Mouse (Mus musculus) liver, adult 2 months (tissue): Measurements from ENCODE around the gene H2afy. TPM values are rescaled to one million over a fixed set of nuclear protein-coding genes. Genes with fewer than 3 reads are reported as not detected.

Experiments
- DNase-seq: peaks from one replicate; pipeline ENCODE4 v3.0.0-alpha.2; 2011; ENCODE audit warnings: low read depth, low spot score; ENCODE audit errors: extremely low read depth
- H3K27ac ChIP-seq: fragments of 200-500 bp; replicated peaks from 2 replicates; pipeline ENCODE4 v1.5.1; 2012; ENCODE audit warnings: low read depth, mild to moderate bottlenecking, control low read depth, inconsistent platforms, low read length; ENCODE audit not compliant: insufficient read depth
- H3K27me3 ChIP-seq: fragments of 200-500 bp; 2 replicates; pipeline ENCODE4 v1.6.1; 2012; ENCODE audit warnings: mild to moderate bottlenecking, moderate library complexity, low read length, inconsistent platforms; ENCODE audit not compliant: control insufficient read depth, insufficient read depth
- H3K36me3 ChIP-seq: fragments of 200-500 bp; 2 replicates; pipeline ENCODE4 v1.6.1; 2012; ENCODE audit warnings: low read length, inconsistent platforms; ENCODE audit not compliant: control insufficient read depth, insufficient read depth
- H3K4me1 ChIP-seq: fragments of 200-500 bp; 2 replicates; pipeline ENCODE4 v1.6.1; 2011; ENCODE audit warnings: low read length; ENCODE audit not compliant: control insufficient read depth, insufficient read depth
- H3K4me3 ChIP-seq: fragments of 200-500 bp; 2 replicates; pipeline ENCODE4 v1.5.1; 2011; ENCODE audit warnings: low read depth, mild to moderate bottlenecking, control low read depth, low read length, moderate library complexity; ENCODE audit not compliant: insufficient read depth
- H3K79me2 ChIP-seq: fragments of 200-500 bp; 2 replicates; pipeline ENCODE4 v1.6.1; 2012; ENCODE audit warnings: inconsistent platforms, mild to moderate bottlenecking, low read length, moderate library complexity; ENCODE audit not compliant: control insufficient read depth, insufficient read depth
- H3K9ac ChIP-seq: fragments of 200-500 bp; 2 replicates; pipeline ENCODE4 v1.6.1; 2012; ENCODE audit warnings: low read depth, mild to moderate bottlenecking, control low read depth, inconsistent platforms, low read length
- CTCF ChIP-seq: fragments of 200-500 bp; IDR thresholded peaks from 2 replicates; pipeline ENCODE4 v1.5.1; 2011; ENCODE audit warnings: low read depth, low read length, control low read depth
- POLR2A ChIP-seq: fragments of 200-500 bp; IDR thresholded peaks from 2 replicates; pipeline ENCODE4 v1.6.1; 2011; ENCODE audit warnings: low read length, control low read depth; ENCODE audit not compliant: insufficient read depth; ENCODE audit errors: extremely low read depth
- WGBS: fragments of 180-500 bp; shearing (Covaris S2); methylation state at CpG from one replicate; pipeline ENCODE4 v1.1.7; 2018; 5-methylcytosine and 5-hydroxymethylcytosine counted together
- polyA plus RNA-seq: library from polyadenylated mRNA; depleted of rRNA; stranded (reverse); fragments of >200 nt; gene quantifications from 2 replicates; pipeline ENCODE4 v1.2.3, GENCODE M21; 2012; rRNA removed
- total RNA-seq: library from RNA; depleted of rRNA; stranded (reverse); fragments of >200 nt; gene quantifications from 2 replicates; pipeline ENCODE4 v1.2.3, GENCODE M21; 2014; rRNA removed

Gene H2afy
- total and polyA plus RNA-seq, 2 experiments = 52.7 to 65.9 TPM

- no peak overlapping the region for H3K27ac ChIP-seq
- no peaks in the 10 kb centered on the region for H3K27me3 ChIP-seq
- H3K9ac ChIP-seq = no peak overlapping the region
- TF ChIP-seq POLR2A = no peak
- TF ChIP-seq CTCF = no peak
- no peak overlapping the region for H3K4me3 ChIP-seq
- WGBS = 61% methylated on average over 14 of the region's 14 CpGs
- no peaks in the 10 kb centered on the region for H3K4me1 ChIP-seq
- no peaks in the 10 kb centered on the region for H3K36me3 ChIP-seq
- DNase-seq = no peak
- no peaks in the 10 kb centered on the region for H3K79me2 ChIP-seq
Measured at GRCm38 (mm10) chr13:56025027-56025410, 111.1 kb downstream of the H2afy start.

- WGBS = 64% methylated on average over 14 of the region's 14 CpGs
- H3K27me3 ChIP-seq = no peaks in the 10 kb centered on the region
Measured at GRCm38 (mm10) chr13:56024410-56025026, 111.6 kb downstream of the H2afy start.

More at GRCm38 (mm10) chr13:56024410-56025026, 111.6 kb downstream of the H2afy start:
- DNase-seq = peak; percentile 8
- TF ChIP-seq POLR2A (no peak), CTCF (no peak)
- Histone ChIP-seq H3K27ac (no peak overlapping the region), H3K4me1 (no peaks in the 10 kb centered on the region), H3K36me3 (no peaks in the 10 kb centered on the region), H3K4me3 (no peak overlapping the region), H3K9ac (no peak overlapping the region), H3K79me2 (no peaks in the 10 kb centered on the region)

Other genes starting within 250 kb of the H2afy start
- gene Tifab, start 42.5 kb upstream of the H2afy start, total RNA-seq = 1.1 and 1.2 TPM in 2 replicates
- 1.0 and 1.9 TPM in 2 replicates for gene Tifab, start 42.5 kb upstream of the H2afy start, polyA plus RNA-seq
- gene Neurog1, start 115.8 kb upstream of the H2afy start, total RNA-seq = not detected in 2 replicates
- not detected in 2 replicates for gene Neurog1, start 115.8 kb upstream of the H2afy start, polyA plus RNA-seq
- 0.20 and 0.46 TPM in 2 replicates for gene Cxcl14, start 160.2 kb upstream of the H2afy start, total RNA-seq
- 2.2 and 2.6 TPM in 2 replicates for gene Cxcl14, start 160.2 kb upstream of the H2afy start, polyA plus RNA-seq